Comparison of ENCODE assay signal across 9 mouse cellular contexts in genomic region chr16:17532271-17532670, GRCm38 (mm10). TPM values are rescaled to one million over a fixed set of nuclear protein-coding genes. Genes with fewer than 3 reads are reported as not detected.
DNase-seq lines count a peak whose midpoint lies in the region; ATAC-seq and TF ChIP-seq lines count a peak whose summit lies in the region.
"Had no signal": no experiment of that assay in that cellular context is flagged by ENCODE, and none has a peak within 500 bp of the region (broad histone marks: within the 10 kb centered on the region; RNA-seq: fewer than 3 reads in every experiment).

No protein-coding gene starts in this region.

- no peak for ATAC-seq in heart, postnatal 0 days (ENCODE audit: insufficient read depth, low read depth)
- ATAC-seq in heart, embryonic 11.5 days (replicated peaks; ENCODE audit: insufficient number of reproducible peaks, low FRiP score, low TSS enrichment) = no peak

- H3K4me3 ChIP-seq in heart, postnatal 0 days (ENCODE audit: low read depth, low read length) = no peak overlapping the region
- H3K4me3 ChIP-seq in heart, embryonic 11.5 days (ENCODE audit: low read depth, low read length) = no peak overlapping the region
- no peak overlapping the region for H3K4me3 ChIP-seq in MEL (ENCODE audit: control insufficient read depth in 1 of 2, insufficient read depth in 1 of 2, low read depth in 2 of 2, low read length in 2 of 2)
- no peak overlapping the region for H3K4me3 ChIP-seq in embryonic fibroblast, embryonic 13.5 days (ENCODE audit: insufficient read depth, low read length)

- H3K79me2 ChIP-seq in MEL (ENCODE audit: control insufficient read depth, insufficient read depth, low read length, poor library complexity) = peaks cover 18% of the 10 kb centered on the region

- no peak overlapping the region for H3K4me2 ChIP-seq in heart, postnatal 0 days (ENCODE audit: low read depth, low read length)
- no peak overlapping the region for H3K4me2 ChIP-seq in heart, embryonic 11.5 days

- peaks cover 12% of the 10 kb centered on the region for H3K4me1 ChIP-seq in heart, postnatal 0 days (ENCODE audit: control insufficient read depth, insufficient read depth)
- peaks cover 16% of the 10 kb centered on the region for H3K4me1 ChIP-seq in heart, embryonic 11.5 days (ENCODE audit: control insufficient read depth, insufficient read depth, low read length)
- peaks cover 0 to 13% of the 10 kb centered on the region in 2 experiments; a peak in 2 of 4 replicates for H3K4me1 ChIP-seq in MEL (ENCODE audit: control insufficient read depth in 1 of 2, insufficient read depth in 2 of 2, low read length in 2 of 2)
- peaks cover 4% of the 10 kb centered on the region; the same call in 1 of the 2 replicates for H3K4me1 ChIP-seq in embryonic fibroblast, embryonic 13.5 days (ENCODE audit: control insufficient read depth, insufficient read depth, low read length)

- no peak for TF ChIP-seq POLR2A in MEL (IDR thresholded peaks at IDR 0.05; ENCODE audit: control insufficient read depth in 1 of 2, insufficient read depth in 1 of 2, low read depth in 1 of 2, low read length in 2 of 2, poor library complexity in 1 of 2)
- no peak for TF ChIP-seq POLR2A in embryonic fibroblast, embryonic 13.5 days (IDR thresholded peaks at IDR 0.05; ENCODE audit: low read depth, low read length)

- DNase-seq in heart, postnatal 0 days (ENCODE audit: low spot score) = peak; percentile 43
- DNase-seq in MEL (ENCODE audit: low read depth, low spot score) = peak; percentile 51
- peak; percentile 43 for DNase-seq in lung, postnatal 10 days
- no peak for DNase-seq in gastrocnemius, postnatal 25 days
- DNase-seq in thymus, postnatal 36 days = no peak
- no peak for DNase-seq in frontal cortex, postnatal 36 days (ENCODE audit: low spot score in 2 of 2)

- H3K27ac ChIP-seq in heart, postnatal 0 days (ENCODE audit: low read depth) = no peak overlapping the region
- no peak overlapping the region for H3K27ac ChIP-seq in heart, embryonic 11.5 days (ENCODE audit: low read depth, low read length)
- no peak overlapping the region for H3K27ac ChIP-seq in MEL (ENCODE audit: control insufficient read depth, low read depth, low read length)
- H3K27ac ChIP-seq in embryonic fibroblast, embryonic 13.5 days (ENCODE audit: insufficient read depth, low read length) = no peak overlapping the region

- peak; percentile 60 for TF ChIP-seq RAD21 in MEL (IDR thresholded peaks at IDR 0.05; ENCODE audit: low read depth, low read length)

- H3K9me3 ChIP-seq in heart, postnatal 0 days (replicated peaks; ENCODE audit: control insufficient read depth, low read length) = no peaks in the 10 kb centered on the region
- H3K9me3 ChIP-seq in heart, embryonic 11.5 days (replicated peaks; ENCODE audit: control insufficient read depth, low read length) = no peaks in the 10 kb centered on the region
- H3K9me3 ChIP-seq in MEL (replicated peaks; ENCODE audit: insufficient read depth, low read length) = no peaks in the 10 kb centered on the region

- no peak for TF ChIP-seq EP300 in heart, postnatal 0 days (IDR thresholded peaks at IDR 0.05; ENCODE audit: low read depth)
- TF ChIP-seq EP300 in MEL (IDR thresholded peaks at IDR 0.05; ENCODE audit: low read depth in 1 of 2, low read length in 2 of 2) = no peak

- no peak overlapping the region for H3K9ac ChIP-seq in heart, postnatal 0 days (replicated peaks; ENCODE audit: low read depth, low read length)
- H3K9ac ChIP-seq in heart, embryonic 11.5 days (ENCODE audit: low read depth, low read length) = no peak overlapping the region
- no peak overlapping the region for H3K9ac ChIP-seq in MEL (ENCODE audit: control insufficient read depth, low read depth, low read length, poor library complexity, severe bottlenecking)

- WGBS in heart, postnatal 0 days = 48% methylated on average over 4 of the region's 4 CpGs
- WGBS in heart, embryonic 11.5 days (ENCODE audit: insufficient replicate concordance) = 44% methylated on average over 4 of the region's 4 CpGs

- peaks cover 14% of the 10 kb centered on the region for H3K36me3 ChIP-seq in heart, postnatal 0 days (replicated peaks; ENCODE audit: control insufficient read depth, insufficient read depth, low read length)
- peaks cover 11% of the 10 kb centered on the region for H3K36me3 ChIP-seq in heart, embryonic 11.5 days (ENCODE audit: control insufficient read depth, insufficient read depth, low read length)
- H3K36me3 ChIP-seq in MEL (ENCODE audit: control insufficient read depth in 1 of 2, insufficient read depth in 2 of 2, low read length in 2 of 2) = peaks cover 0 to 12% of the 10 kb centered on the region in 2 experiments; a peak in 2 of 4 replicates

- TF ChIP-seq CTCF in heart, postnatal 0 days (IDR thresholded peaks at IDR 0.05; ENCODE audit: low read depth) = peak; percentile 44
- peak; percentile 13 to 62 (median 48); a peak in 4 of 6 replicates for TF ChIP-seq CTCF in MEL (IDR thresholded peaks at IDR 0.05 in 2 of 3, conservative IDR thresholded peaks at IDR 0.05 in 1 of 3; ENCODE audit: control insufficient read depth in 1 of 3, insufficient read depth in 1 of 3, low read depth in 2 of 3, low read length in 3 of 3, poor library complexity in 1 of 3, severe bottlenecking in 1 of 3)
- 0 out of 2 replicates have a peak, but pooled peaks have one; percentile 14 for TF ChIP-seq CTCF in embryonic fibroblast, embryonic 13.5 days (IDR thresholded peaks at IDR 0.05; ENCODE audit: borderline replicate concordance, insufficient read depth, low read length)

- H3K27me3 ChIP-seq in heart, postnatal 0 days (ENCODE audit: control insufficient read depth, insufficient read depth, low read length) = no peaks in the 10 kb centered on the region
- no peaks in the 10 kb centered on the region for H3K27me3 ChIP-seq in heart, embryonic 11.5 days (ENCODE audit: control insufficient read depth, insufficient read depth, low read length)
- H3K27me3 ChIP-seq in MEL (ENCODE audit: control insufficient read depth in 1 of 2, insufficient read depth in 2 of 2, low read length in 2 of 2) = peaks cover 0 to 4% of the 10 kb centered on the region in 2 experiments; a peak in 1 of 4 replicates

TF ChIP-seq in MEL, 35 proteins besides CTCF, POLR2A, EP300 and RAD21 (continues in another document):
- no peak for TF ChIP-seq MXI1 (IDR thresholded peaks at IDR 0.05; ENCODE audit: low read depth, low read length)
- no peak for TF ChIP-seq BHLHE40 (IDR thresholded peaks at IDR 0.05; ENCODE audit: borderline replicate concordance, low read depth, low read length)

RNA-seq across cellular contexts. Expression of gene Thap7, which starts 1.3 kb away (rescaled TPM):
- total RNA-seq in heart, postnatal 0 days (2014; rRNA removed; ENCODE audit: low replicate concordance) = 40.9 and 49.2 TPM in 2 replicates
- polyA plus RNA-seq in heart, postnatal 0 days (2015; fragmentation: Nextera tagmentation; extraction: Ambion mirVana) = 28.8 and 31.9 TPM in 2 replicates
- 31.4 and 34.0 TPM in 2 replicates for polyA plus RNA-seq in heart, embryonic 11.5 days (2014; fragmentation: Nextera tagmentation; extraction: Ambion mirVana)
- 53.6 and 65.5 TPM in 2 replicates for total RNA-seq in MEL (2012; rRNA removed)
- polyA plus RNA-seq in MEL (2012; ENCODE audit: insufficient read depth in 1 of 2, insufficient read length in 2 of 2, low read depth in 1 of 2, low replicate concordance in 2 of 2, missing spikeins in 1 of 2) = 10 to 100 TPM in 1 of 2 experiments, not detected in 1; 65.4 TPM
- polyA plus RNA-seq in embryonic fibroblast, embryonic 13.5 days (2011; ENCODE audit: insufficient read length, low read depth, missing spikeins) = 23.8 and 27.0 TPM in 2 replicates
- total RNA-seq in gastrocnemius, postnatal 25 days (2021) = 10 to 100 TPM; 12.8 to 14.5 TPM

RNA-seq across cellular contexts. Expression of gene Lztr1, which starts 23.8 kb away (rescaled TPM):
- total RNA-seq in heart, postnatal 0 days (2014; rRNA removed; ENCODE audit: low replicate concordance) = 119 and 122 TPM in 2 replicates
- 27.2 and 27.4 TPM in 2 replicates for polyA plus RNA-seq in heart, postnatal 0 days (2015; fragmentation: Nextera tagmentation; extraction: Ambion mirVana)
- polyA plus RNA-seq in heart, embryonic 11.5 days (2014; fragmentation: Nextera tagmentation; extraction: Ambion mirVana) = 46.6 and 47.4 TPM in 2 replicates
- 39.5 and 45.1 TPM in 2 replicates for total RNA-seq in MEL (2012; rRNA removed)
- polyA plus RNA-seq in MEL (2012; ENCODE audit: insufficient read depth in 1 of 2, insufficient read length in 2 of 2, low read depth in 1 of 2, low replicate concordance in 2 of 2, missing spikeins in 1 of 2) = 10 to 100 TPM in 1 of 2 experiments, not detected in 1; 83.2 TPM
- polyA plus RNA-seq in embryonic fibroblast, embryonic 13.5 days (2011; ENCODE audit: insufficient read length, low read depth, missing spikeins) = 97.5 and 113 TPM in 2 replicates
- 10 to 100 TPM; 19.2 to 23.6 TPM for total RNA-seq in gastrocnemius, postnatal 25 days (2021)

RNA-seq across cellular contexts. Expression of gene Lrrc74b, which starts 28.8 kb away (rescaled TPM):
- not detected in 2 replicates for total RNA-seq in heart, postnatal 0 days (2014; rRNA removed; ENCODE audit: low replicate concordance)
- polyA plus RNA-seq in heart, postnatal 0 days (2015; fragmentation: Nextera tagmentation; extraction: Ambion mirVana) = 0.10 and 0.44 TPM in 2 replicates
- polyA plus RNA-seq in heart, embryonic 11.5 days (2014; fragmentation: Nextera tagmentation; extraction: Ambion mirVana) = not detected in 2 replicates
- total RNA-seq in MEL (2012; rRNA removed) = 0.12 TPM in 1 of 2 replicates, not detected in the other
- polyA plus RNA-seq in MEL (2012; ENCODE audit: insufficient read depth in 1 of 2, insufficient read length in 2 of 2, low read depth in 1 of 2, low replicate concordance in 2 of 2, missing spikeins in 1 of 2) = under 1 TPM in 1 of 2 experiments, not detected in 1; 0.10 TPM
- 0.25 TPM in 1 of 2 replicates, not detected in the other for polyA plus RNA-seq in embryonic fibroblast, embryonic 13.5 days (2011; ENCODE audit: insufficient read length, low read depth, missing spikeins)
- 1 to 10 TPM; 1.2 to 2.0 TPM for total RNA-seq in gastrocnemius, postnatal 25 days (2021)
- total RNA-seq: adrenal gland, postnatal 36 days had no signal

RNA-seq across cellular contexts. Expression of gene P2rx6, which starts 29.4 kb away (rescaled TPM):
- 0.31 TPM in 1 of 2 replicates, not detected in the other for total RNA-seq in heart, postnatal 0 days (2014; rRNA removed; ENCODE audit: low replicate concordance)
- polyA plus RNA-seq in heart, postnatal 0 days (2015; fragmentation: Nextera tagmentation; extraction: Ambion mirVana) = 0.47 and 0.70 TPM in 2 replicates
- polyA plus RNA-seq in heart, embryonic 11.5 days (2014; fragmentation: Nextera tagmentation; extraction: Ambion mirVana) = 0.51 and 0.70 TPM in 2 replicates
- total RNA-seq in MEL (2012; rRNA removed) = 0.04 TPM in 1 of 2 replicates, not detected in the other
- under 1 TPM in 1 of 2 experiments, not detected in 1; 0.38 TPM for polyA plus RNA-seq in MEL (2012; ENCODE audit: insufficient read depth in 1 of 2, insufficient read length in 2 of 2, low read depth in 1 of 2, low replicate concordance in 2 of 2, missing spikeins in 1 of 2)
- polyA plus RNA-seq in embryonic fibroblast, embryonic 13.5 days (2011; ENCODE audit: insufficient read length, low read depth, missing spikeins) = 2.2 and 3.0 TPM in 2 replicates
- total RNA-seq in gastrocnemius, postnatal 25 days (2021) = 1 to 10 TPM; 8.7 to 9.1 TPM

RNA-seq across cellular contexts. Expression of gene Aifm3, which starts 42.9 kb away (rescaled TPM):
- 0.08 and 0.15 TPM in 2 replicates for total RNA-seq in heart, postnatal 0 days (2014; rRNA removed; ENCODE audit: low replicate concordance)
- polyA plus RNA-seq in heart, postnatal 0 days (2015; fragmentation: Nextera tagmentation; extraction: Ambion mirVana) = 0.41 and 0.48 TPM in 2 replicates
- polyA plus RNA-seq in heart, embryonic 11.5 days (2014; fragmentation: Nextera tagmentation; extraction: Ambion mirVana) = 0.54 and 0.68 TPM in 2 replicates
- 0.23 and 0.29 TPM in 2 replicates for total RNA-seq in MEL (2012; rRNA removed)
- under 1 TPM in 1 of 2 experiments, not detected in 1; 0.52 TPM for polyA plus RNA-seq in MEL (2012; ENCODE audit: insufficient read depth in 1 of 2, insufficient read length in 2 of 2, low read depth in 1 of 2, low replicate concordance in 2 of 2, missing spikeins in 1 of 2)
- polyA plus RNA-seq in embryonic fibroblast, embryonic 13.5 days (2011; ENCODE audit: insufficient read length, low read depth, missing spikeins) = not detected in 2 replicates
- total RNA-seq in gastrocnemius, postnatal 25 days (2021) = under 1 TPM; 0.18 to 0.35 TPM

Comparison
In these comparisons a context has a peak if more than half of its experiments do, and no peak if none do; other contexts are left out.
1. DNase-seq: peak in heart, postnatal 0 days (single experiment), MEL (single experiment) and lung, postnatal 10 days (single experiment); none in gastrocnemius, postnatal 25 days (single experiment), thymus, postnatal 36 days (0 of 2) and frontal cortex, postnatal 36 days (0 of 2).
2. Peak in every context shown above with its lines, with median percentiles within 50 percentile points of each other: CTCF ChIP-seq.